Mouse (Mus musculus): ENCODE results near the gene Mboat2. TPM values are rescaled to one million over a fixed set of nuclear protein-coding genes. Genes with fewer than 3 reads are reported as not detected.

The Mboat2 gene
- total and polyA plus RNA-seq, 3 experiments, result 3.8 to 12.3 (median 8.4) TPM

- H3K9ac ChIP-seq (ENCODE audit: low read depth, low read length), result no peak overlapping the region
- no peak overlapping the region for H3K27ac ChIP-seq
- no peaks in the 10 kb centered on the region for H3K4me1 ChIP-seq (ENCODE audit: control insufficient read depth, insufficient read depth, low read length)
- DNase-seq, result no peak
- H3K36me3 ChIP-seq (ENCODE audit: control insufficient read depth, insufficient read depth, low read length), result no peaks in the 10 kb centered on the region
- intact Hi-C loops (cut with DNase I), result no loop called here
- H3K4me3 ChIP-seq, result no peak overlapping the region
- no peak for TF ChIP-seq CTCF (IDR thresholded peaks at IDR 0.05)
- no peak for TF ChIP-seq POLR2A (IDR thresholded peaks at IDR 0.05; ENCODE audit: insufficient read depth, low read depth, low read length)
- no peak for TF ChIP-seq EP300 (IDR thresholded peaks at IDR 0.05; ENCODE audit: insufficient read depth, low read depth, low read length)
- H3K27me3 ChIP-seq (ENCODE audit: control insufficient read depth, insufficient read depth, low read length), result no peaks in the 10 kb centered on the region
- 51% methylated on average over 4 of the region's 4 CpGs for WGBS
- no peaks in the 10 kb centered on the region for H3K79me2 ChIP-seq (replicated peaks; ENCODE audit: control insufficient read depth, insufficient read depth, low read length)
Observed at GRCm38 (mm10) chr12:24811906-24812305, 18.8 kb upstream of the Mboat2 start.

GRCm38 (mm10) chr12:24822831-24823230 is 7.8 kb upstream of the Mboat2 start:
- TF ChIP-seq CTCF (IDR thresholded peaks at IDR 0.05), result no peak
- no peak for TF ChIP-seq EP300 (IDR thresholded peaks at IDR 0.05; ENCODE audit: insufficient read depth, low read depth, low read length)
- no peak for TF ChIP-seq POLR2A (IDR thresholded peaks at IDR 0.05; ENCODE audit: insufficient read depth, low read depth, low read length)
- no peaks in the 10 kb centered on the region for H3K79me2 ChIP-seq (replicated peaks; ENCODE audit: control insufficient read depth, insufficient read depth, low read length)
- 37% methylated on average over 2 of the region's 2 CpGs for WGBS
- H3K9ac ChIP-seq (ENCODE audit: low read depth, low read length), result no peak overlapping the region
- no peak overlapping the region for H3K27ac ChIP-seq
- no peaks in the 10 kb centered on the region for H3K36me3 ChIP-seq (ENCODE audit: control insufficient read depth, insufficient read depth, low read length)
- H3K4me3 ChIP-seq, result no peak overlapping the region
- no peaks in the 10 kb centered on the region for H3K27me3 ChIP-seq (ENCODE audit: control insufficient read depth, insufficient read depth, low read length)
- DNase-seq, result no peak
- H3K4me1 ChIP-seq (ENCODE audit: control insufficient read depth, insufficient read depth, low read length), result no peaks in the 10 kb centered on the region
- intact Hi-C loops (cut with DNase I), result no loop called here

- H3K4me3 ChIP-seq, result no peak overlapping the region
- no peaks in the 10 kb centered on the region for H3K4me1 ChIP-seq (ENCODE audit: control insufficient read depth, insufficient read depth, low read length)
- H3K36me3 ChIP-seq (ENCODE audit: control insufficient read depth, insufficient read depth, low read length), result no peaks in the 10 kb centered on the region
- 63% methylated on average over 3 of the region's 3 CpGs for WGBS
- no peak for TF ChIP-seq POLR2A (IDR thresholded peaks at IDR 0.05; ENCODE audit: insufficient read depth, low read depth, low read length)
- TF ChIP-seq EP300 (IDR thresholded peaks at IDR 0.05; ENCODE audit: insufficient read depth, low read depth, low read length), result no peak
- no peak for TF ChIP-seq CTCF (IDR thresholded peaks at IDR 0.05)
- DNase-seq, result no peak
- no peaks in the 10 kb centered on the region for H3K79me2 ChIP-seq (replicated peaks; ENCODE audit: control insufficient read depth, insufficient read depth, low read length)
- H3K27ac ChIP-seq, result no peak overlapping the region
- intact Hi-C loops (cut with DNase I), result no loop called here
- H3K27me3 ChIP-seq (ENCODE audit: control insufficient read depth, insufficient read depth, low read length), result no peaks in the 10 kb centered on the region
- no peak overlapping the region for H3K9ac ChIP-seq (ENCODE audit: low read depth, low read length)
Observed at GRCm38 (mm10) chr12:24823636-24824354, 6.9 kb upstream of the Mboat2 start.

GRCm38 (mm10) chr12:24830086-24830485 is 593 bp upstream of the Mboat2 start:
- Histone ChIP-seq H3K4me3 (no peak overlapping the region), H3K27me3 (ENCODE audit: control insufficient read depth, insufficient read depth, low read length) (no peaks in the 10 kb centered on the region), H3K79me2 (replicated peaks; ENCODE audit: control insufficient read depth, insufficient read depth, low read length) (no peaks in the 10 kb centered on the region), H3K27ac (peak overlapping the region; percentile 23; the same call in 1 of the 2 replicates), H3K9ac (ENCODE audit: low read depth, low read length) (no peak overlapping the region), H3K4me1 (ENCODE audit: control insufficient read depth, insufficient read depth, low read length) (peaks cover 3% of the 10 kb centered on the region; the same call in 1 of the 2 replicates), H3K36me3 (ENCODE audit: control insufficient read depth, insufficient read depth, low read length) (peaks cover 2% of the 10 kb centered on the region)
- TF ChIP-seq CTCF (IDR thresholded peaks at IDR 0.05), result no peak
- no peak for DNase-seq
- intact Hi-C loops (cut with DNase I), result loop anchor here (2.0 to 5.0 kb wide), 2 partner anchors 117 to 121 kb away; partner anchors contain the start of gene Rrm2
- WGBS, result 81% methylated on average over 1 of the region's 1 CpGs

GRCm38 (mm10) chr12:24831153-24831963 is 679 bp downstream of the Mboat2 start:
- no peaks in the 10 kb centered on the region for H3K27me3 ChIP-seq (ENCODE audit: control insufficient read depth, insufficient read depth, low read length)
- TF ChIP-seq POLR2A (IDR thresholded peaks at IDR 0.05; ENCODE audit: insufficient read depth, low read depth, low read length) (peak; percentile 36; the same call in 1 of the 2 replicates), EP300 (IDR thresholded peaks at IDR 0.05; ENCODE audit: insufficient read depth, low read depth, low read length) (0 out of 2 replicates have a peak, but pooled peaks have one; percentile 30), CTCF (IDR thresholded peaks at IDR 0.05) (peak; percentile 50)
- H3K4me3 ChIP-seq, result peak overlapping the region; percentile 98
- peaks cover 3% of the 10 kb centered on the region; the same call in 1 of the 2 replicates for H3K4me1 ChIP-seq (ENCODE audit: control insufficient read depth, insufficient read depth, low read length)
- DNase-seq, result peak; percentile 85 to 89
- H3K79me2 ChIP-seq (replicated peaks; ENCODE audit: control insufficient read depth, insufficient read depth, low read length), result no peaks in the 10 kb centered on the region
- 1% methylated on average over 91 of the region's 95 CpGs for whole genome bisulfite sequencing
- peaks cover 2% of the 10 kb centered on the region for H3K36me3 ChIP-seq (ENCODE audit: control insufficient read depth, insufficient read depth, low read length)
- peak overlapping the region; percentile 87 for H3K27ac ChIP-seq
- H3K9ac ChIP-seq (ENCODE audit: low read depth, low read length), result peak overlapping the region; percentile 82
- intact Hi-C loops (cut with DNase I), result loop anchor here (2.0 to 5.0 kb wide), 2 partner anchors 116 to 123 kb away; partner anchors contain the start of gene Rrm2
